Mouse (Mus musculus) monocyte, adult 5-6 weeks (primary cell): ENCODE measurements around the gene Ehbp1. TPM values are rescaled to one million over a fixed set of nuclear protein-coding genes. Genes with fewer than 3 reads are reported as not detected.
A peak's percentile ranks its signal among the peaks of the same experiment; 100 is the strongest.

Source experiments
- ATAC-seq: fragments of 153-309, 156-312 bp; replicated peaks from 2 replicates; pipeline ENCODE4 v1.8.0; 2017; ENCODE audit warnings: mild to moderate bottlenecking; ENCODE audit not compliant: low TSS enrichment, insufficient number of reproducible peaks, severe bottlenecking, poor library complexity, low FRiP score
- total RNA-seq: library from RNA; stranded (forward); fragments of 200-1000, 200-491, 200-594 nt; gene quantifications from 3 replicates; pipeline ENCODE4 v1.2.3, GENCODE M21; 2017

The Ehbp1 gene
- total RNA-seq, 1 experiment from 2014 or later: 12.2 TPM

DNA sequence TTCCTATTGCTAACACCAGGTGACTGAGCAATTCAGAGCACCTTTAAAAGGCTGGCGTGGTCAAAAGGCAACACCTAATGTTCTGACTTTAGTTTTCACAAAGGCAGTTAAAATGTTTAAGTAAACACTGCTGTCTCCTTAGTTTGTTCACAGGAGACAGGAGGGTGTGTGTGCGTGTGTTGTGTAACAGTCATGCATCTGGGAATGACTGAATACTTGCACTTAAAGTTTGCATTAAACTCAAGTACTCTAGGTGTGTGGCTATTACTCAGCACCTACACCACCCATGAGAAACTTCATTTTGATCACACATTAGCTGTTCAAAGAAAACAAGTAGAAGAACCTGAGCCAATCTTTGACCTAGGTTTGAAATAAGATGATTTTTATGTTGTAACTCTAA is 201.4 kb downstream of the Ehbp1 start:
- no peak for ATAC-seq

GRCm38 (mm10) chr11:22138466-22138865 is 203.6 kb downstream of the Ehbp1 start:
- ATAC-seq: no peak

DNA sequence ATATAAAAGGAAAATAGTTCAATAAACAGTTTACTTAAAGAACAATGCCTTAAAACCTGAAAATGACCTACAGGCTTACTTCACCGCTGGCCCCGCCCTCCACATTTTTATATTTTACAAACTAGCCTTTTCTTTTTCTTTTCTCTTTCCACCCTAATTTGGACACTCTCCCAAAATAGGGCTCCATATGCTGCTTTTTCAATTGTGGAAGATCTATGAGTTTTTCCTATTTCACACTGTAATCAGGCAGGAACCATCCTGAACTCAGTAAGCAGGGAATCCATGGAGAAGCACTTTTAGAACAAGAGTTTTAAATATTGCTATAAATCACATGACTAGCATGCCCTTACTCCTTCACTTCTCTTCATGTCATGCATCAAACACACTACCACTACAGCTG is 216.9 kb downstream of the Ehbp1 start:
- no peak for ATAC-seq

GRCm38 (mm10) chr11:22118853-22119252 is 223.2 kb downstream of the Ehbp1 start:
- ATAC-seq: no peak

GRCm38 (mm10) chr11:22112161-22112560 is 229.9 kb downstream of the Ehbp1 start:
- no peak for ATAC-seq

- ATAC-seq: no peak
Observed at GRCm38 (mm10) chr11:22089346-22089745, 252.7 kb downstream of the Ehbp1 start.

DNA sequence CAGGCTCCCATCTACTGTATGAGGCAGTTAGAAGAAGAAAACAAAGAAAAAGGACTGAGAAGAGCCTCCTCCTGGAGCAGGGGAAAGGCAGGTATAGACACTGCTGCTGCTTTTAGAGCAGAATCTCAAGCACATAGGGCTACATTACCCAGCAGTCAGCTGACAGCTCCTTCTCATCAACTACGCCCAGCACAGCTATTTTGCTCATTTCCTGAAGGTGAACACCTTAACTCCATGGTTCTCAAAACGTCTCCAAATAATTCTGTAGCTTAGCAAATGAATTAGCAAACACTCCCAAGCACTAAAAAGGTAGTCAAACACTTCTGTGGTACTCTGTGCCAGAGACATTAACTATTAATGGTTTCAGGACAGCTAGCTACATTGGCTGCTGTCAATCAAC is 278.7 kb downstream of the Ehbp1 start:
- ATAC-seq: no peak

DNA sequence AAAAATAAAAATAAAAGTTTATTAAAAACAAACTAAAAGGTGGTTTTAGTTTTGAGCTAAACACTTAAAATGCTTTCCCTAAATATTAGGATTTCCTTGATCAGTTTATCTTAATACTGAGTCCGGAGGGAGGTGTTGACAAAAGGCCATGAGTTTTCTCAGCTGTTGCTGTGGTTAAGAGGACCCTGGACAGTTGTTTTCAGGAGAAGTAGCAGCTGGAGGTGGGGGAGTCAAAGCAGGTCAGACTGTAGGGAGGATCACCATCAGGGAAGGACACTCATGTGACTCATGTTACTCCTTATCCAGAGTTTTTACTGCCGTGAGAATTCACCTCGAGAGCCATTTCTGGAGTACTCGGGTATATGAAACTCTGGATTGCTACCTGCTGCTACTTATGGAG is 280.4 kb downstream of the Ehbp1 start:
- ATAC-seq: no peak

DNA sequence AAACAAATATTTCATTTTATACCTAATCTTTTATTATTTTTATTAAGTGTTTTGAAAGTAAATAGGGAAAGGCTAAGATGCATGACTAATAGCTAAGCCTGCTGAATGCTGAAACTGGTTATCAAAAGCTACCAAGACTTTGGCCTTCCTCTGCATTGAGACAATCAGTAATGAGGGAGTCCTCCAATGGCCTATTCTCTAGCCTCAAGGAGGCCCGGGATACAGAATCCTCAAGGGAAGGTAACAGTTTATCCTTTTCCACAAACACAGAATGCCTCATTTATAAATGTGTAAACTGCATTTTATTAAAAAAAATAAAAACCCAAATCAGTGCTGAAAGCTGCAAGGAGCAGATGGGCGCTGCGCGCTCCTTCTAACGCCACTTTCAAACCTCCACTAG is 284.6 kb downstream of the Ehbp1 start:
- no peak for ATAC-seq

DNA sequence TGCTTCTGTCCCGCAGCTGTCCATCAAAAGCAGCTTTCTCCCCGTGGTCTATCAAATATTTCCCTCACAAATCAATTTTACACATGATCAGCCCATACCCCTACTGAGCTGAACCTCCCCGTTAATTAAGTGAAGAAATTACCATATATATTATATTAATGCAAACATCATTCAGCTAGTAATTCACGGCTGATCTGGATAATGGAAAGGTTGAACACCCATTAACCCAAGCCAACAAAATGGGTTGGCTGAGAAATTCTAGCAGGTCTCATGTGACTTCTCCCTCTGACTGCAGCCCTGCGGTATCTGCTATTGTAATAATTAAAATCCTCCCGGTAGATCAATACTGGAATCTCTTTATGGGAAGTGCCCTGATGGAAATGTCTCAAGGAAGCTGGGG is 286.2 kb downstream of the Ehbp1 start:
- ATAC-seq: no peak

DNA sequence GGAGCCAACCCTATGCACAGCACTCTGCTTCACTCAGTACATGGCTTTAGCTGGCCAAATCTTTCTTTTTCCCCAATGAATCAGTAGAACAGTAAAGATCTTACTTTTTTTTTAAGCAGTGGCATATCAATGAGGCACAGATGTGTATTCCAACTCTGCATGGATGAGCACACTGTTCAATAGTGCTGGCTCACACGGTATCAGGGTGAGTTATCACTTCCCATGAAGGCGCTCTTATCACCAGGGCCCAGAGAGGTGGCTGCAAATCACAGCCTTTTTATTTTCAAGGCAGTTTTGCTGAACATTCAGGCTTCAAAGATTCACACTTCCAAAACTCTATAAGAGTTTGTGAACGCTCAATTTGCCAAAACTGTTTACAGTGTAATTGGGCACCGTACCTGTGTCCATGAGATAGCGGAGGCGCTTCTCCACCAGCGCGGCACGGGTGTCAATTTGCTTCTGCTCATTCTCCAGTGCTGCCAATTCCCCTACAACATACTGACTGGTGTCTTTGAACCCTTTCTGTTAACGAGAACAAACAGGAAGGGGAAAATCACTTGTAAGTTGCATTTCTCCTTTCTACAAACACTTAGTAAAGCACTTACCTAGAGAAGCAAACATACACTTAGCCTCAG is 288.9 kb downstream of the Ehbp1 start:
- no peak for ATAC-seq

GRCm38 (mm10) chr11:22050864-22051263 is 291.2 kb downstream of the Ehbp1 start:
- ATAC-seq: no peak

DNA sequence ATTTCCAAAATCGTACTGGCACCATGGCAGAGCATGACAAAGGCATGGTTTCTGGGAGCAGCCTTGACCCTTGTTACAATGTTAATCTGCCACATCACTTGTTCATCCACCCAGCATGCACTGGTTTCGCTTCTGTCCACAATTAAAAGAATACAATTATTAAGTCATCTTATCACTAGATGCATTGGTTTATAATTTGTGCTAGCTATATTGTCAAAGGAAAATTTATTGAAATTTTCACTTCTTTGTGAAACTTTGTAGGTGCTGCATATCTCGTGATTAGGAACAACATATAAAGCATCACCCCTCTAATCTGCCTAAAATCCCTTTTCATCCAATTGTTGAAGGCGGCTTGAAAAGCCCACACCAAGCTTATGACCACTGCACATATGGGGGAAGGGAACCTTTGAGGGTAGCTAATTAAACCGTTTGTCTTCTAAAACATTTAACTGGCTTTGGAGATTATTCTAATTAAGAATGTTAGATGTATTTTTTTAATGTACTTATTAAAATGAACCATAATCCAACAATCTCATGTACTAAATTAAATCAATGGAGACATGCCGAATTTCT is 302.2 kb downstream of the Ehbp1 start:
- ATAC-seq: no peak

DNA sequence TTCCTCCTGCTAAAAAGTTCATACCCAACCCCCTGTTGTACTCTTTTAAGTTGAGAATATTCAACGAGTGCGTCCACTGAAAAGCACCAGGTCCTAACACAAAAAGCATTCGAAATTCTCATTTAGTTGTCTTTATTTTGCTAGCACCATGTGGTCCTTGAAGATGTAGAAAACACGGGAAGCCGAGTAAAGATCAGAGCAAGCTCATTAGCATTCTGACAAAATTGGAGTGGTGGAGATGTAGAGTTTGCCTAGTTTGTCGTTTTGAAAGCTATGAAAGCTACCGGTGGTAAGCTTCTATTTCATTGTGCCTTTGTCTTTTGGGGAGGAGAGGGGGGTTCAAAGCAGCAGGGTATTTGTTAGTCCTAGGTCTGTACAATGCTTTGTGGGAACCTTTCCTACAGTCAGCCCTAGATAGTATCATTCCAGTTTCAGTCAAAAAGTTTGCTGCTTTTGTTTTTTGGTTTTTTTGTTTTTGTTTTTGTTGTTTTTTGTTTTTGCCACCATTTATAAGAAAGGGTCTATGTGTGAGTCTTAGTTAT is 307.5 kb downstream of the Ehbp1 start:
- no peak for ATAC-seq

- no peak for ATAC-seq
Observed at GRCm38 (mm10) chr11:22033582-22033981, 308.5 kb downstream of the Ehbp1 start.

DNA sequence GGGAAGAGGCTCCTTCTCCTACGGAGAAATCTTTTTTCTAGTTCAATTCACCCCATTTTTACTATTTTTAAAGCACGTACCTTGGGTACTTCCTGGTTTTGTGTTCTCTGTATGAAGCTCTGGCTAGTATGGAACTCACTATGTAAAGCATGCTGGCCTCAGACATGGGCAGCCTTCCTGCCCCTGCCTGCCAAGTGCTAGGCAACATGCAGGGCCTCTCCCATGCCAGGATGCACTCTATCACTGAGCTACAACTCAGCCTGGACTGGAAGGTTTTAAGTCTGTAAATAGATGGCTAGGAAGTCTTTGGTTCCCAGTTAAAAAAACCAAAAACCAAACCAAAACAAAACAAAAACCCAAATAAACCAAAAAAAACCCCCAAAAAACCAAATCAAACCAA is 321.5 kb downstream of the Ehbp1 start:
- ATAC-seq: no peak

DNA sequence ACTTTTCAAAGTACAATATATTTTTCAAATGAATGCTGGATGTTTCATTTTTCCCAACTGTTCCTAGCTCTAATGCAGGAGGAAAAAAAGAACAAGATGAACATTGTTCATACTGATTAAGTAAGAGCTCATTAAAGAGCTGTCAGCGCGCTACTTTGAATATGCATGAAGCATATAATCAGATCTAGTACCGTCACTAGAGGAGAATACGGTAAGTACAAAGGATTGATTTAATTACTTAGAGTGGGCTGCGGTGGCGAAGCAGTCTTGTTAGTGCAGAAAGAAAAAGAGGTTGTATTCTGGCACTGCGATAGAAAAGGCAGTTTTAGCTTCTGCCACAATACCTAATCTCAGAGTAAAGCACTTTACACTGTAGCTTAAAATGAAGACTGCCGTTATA is 324.6 kb downstream of the Ehbp1 start:
- no peak for ATAC-seq

- no peak for ATAC-seq
Observed at GRCm38 (mm10) chr11:22016341-22016740, 325.8 kb downstream of the Ehbp1 start.

DNA sequence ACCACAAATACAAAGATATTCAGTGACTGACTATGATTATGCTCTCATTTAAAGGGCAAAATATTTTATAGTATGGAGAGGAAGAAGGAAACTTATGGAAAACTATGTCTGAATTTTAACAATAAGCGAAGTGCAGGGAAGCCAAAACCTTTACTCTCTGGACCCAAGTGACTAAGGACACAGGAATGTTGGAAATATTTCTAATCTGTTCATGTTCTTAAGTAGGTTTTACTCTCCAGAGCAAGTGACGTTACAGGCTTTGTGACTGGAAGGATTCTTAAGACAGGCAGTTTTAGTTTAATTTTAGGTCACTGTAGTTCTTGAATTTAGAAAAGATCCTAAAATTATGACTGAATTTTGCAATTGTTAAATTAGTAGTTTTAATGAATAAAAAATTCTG is 333.3 kb downstream of the Ehbp1 start:
- ATAC-seq: no peak

DNA sequence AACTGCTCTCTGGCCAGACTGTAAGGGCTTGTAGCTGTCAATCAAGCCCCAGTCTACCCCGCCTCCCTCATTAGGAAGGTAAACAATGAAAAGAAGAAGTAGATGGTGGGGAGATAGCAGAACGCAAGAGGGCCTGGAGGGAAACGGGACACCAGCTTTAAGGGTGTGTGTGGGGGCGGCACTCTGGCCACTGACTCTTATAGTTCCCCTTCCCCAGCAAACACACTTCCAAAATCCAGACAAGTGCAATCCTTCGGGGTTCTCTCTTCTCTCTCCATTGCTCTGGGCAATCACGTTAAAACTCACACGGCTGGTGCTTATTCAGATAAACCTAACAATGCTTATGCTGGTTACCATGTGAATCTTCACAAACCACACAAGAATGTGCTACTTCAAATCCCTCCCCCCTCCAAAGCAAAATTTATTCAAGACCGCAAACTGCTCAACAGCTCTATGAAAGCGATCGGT is 333.9 kb downstream of the Ehbp1 start:
- peak; percentile 47; the same call in 1 of the 2 replicates for ATAC-seq

DNA sequence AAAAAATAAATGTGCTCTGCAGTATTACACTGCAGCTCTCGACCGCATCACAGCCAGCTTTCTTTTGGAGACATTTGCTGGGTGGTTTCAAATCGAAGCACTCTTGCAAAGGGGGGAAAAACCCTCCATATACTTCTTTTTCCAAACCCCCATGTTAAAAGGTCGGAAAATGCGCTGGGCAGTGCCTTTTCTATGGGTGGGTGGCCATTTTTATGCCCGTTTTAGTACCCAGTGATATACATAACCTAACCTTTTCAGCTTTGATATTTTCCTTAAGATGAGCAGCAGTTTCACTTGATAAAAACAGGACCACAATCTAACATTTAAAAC is 334.3 kb downstream of the Ehbp1 start:
- ATAC-seq: no peak
